Mouse (Mus musculus): ENCODE measurements around the gene Bpnt1. TPM values are rescaled to one million over a fixed set of nuclear protein-coding genes. Genes with fewer than 3 reads are reported as not detected.

The Bpnt1 gene
- polyA plus RNA-seq, 1 experiment from 2014 or later = 64.0 TPM

DNA sequence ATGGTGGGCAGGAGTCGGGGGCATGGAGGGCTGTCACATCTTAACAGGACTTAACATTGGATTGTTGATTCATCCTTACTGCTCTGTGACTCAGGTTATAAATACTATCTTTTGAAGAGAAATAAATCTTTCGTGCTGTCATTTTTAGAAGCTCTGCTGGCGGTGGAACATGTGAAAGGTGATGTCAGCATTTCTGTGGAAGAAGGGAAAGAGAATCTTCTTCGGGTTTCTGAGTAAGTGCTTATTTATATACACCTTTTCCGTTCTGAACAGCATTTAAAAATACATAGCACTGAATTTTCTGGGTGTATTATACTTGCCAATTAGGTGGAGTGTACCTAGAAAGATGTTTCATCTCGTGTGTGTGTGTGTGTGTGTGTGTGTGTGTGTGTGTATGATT lies 35.4 kb downstream of the Bpnt1 start:
- H3K36me3 ChIP-seq (ENCODE audit: control insufficient read depth, insufficient read depth, low read length) = peaks cover 10% of the 10 kb centered on the region
- H3K9me3 ChIP-seq (ENCODE audit: control insufficient read depth, low read length) = no peaks in the 10 kb centered on the region
- 73% methylated on average over 6 of the region's 6 CpGs for WGBS
- no peak overlapping the region for H3K27ac ChIP-seq (replicated peaks)
- no peak overlapping the region for H3K4me3 ChIP-seq (ENCODE audit: low read depth, low read length)
- no peaks in the 10 kb centered on the region for H3K4me1 ChIP-seq (replicated peaks; ENCODE audit: control insufficient read depth, insufficient read depth)
- no peak for TF ChIP-seq EP300 (optimal IDR thresholded peaks at IDR 0.05)
- no peak for TF ChIP-seq CTCF (IDR thresholded peaks at IDR 0.05; ENCODE audit: low read depth)
- H3K4me2 ChIP-seq (replicated peaks; ENCODE audit: low read depth) = no peak overlapping the region
- no peak for DNase-seq (ENCODE audit: low spot score)
- H3K27me3 ChIP-seq (ENCODE audit: control insufficient read depth, insufficient read depth, low read length) = no peaks in the 10 kb centered on the region
- no peak for ATAC-seq (ENCODE audit: low FRiP score, low TSS enrichment)
- no peak overlapping the region for H3K9ac ChIP-seq (ENCODE audit: low read length)

DNA sequence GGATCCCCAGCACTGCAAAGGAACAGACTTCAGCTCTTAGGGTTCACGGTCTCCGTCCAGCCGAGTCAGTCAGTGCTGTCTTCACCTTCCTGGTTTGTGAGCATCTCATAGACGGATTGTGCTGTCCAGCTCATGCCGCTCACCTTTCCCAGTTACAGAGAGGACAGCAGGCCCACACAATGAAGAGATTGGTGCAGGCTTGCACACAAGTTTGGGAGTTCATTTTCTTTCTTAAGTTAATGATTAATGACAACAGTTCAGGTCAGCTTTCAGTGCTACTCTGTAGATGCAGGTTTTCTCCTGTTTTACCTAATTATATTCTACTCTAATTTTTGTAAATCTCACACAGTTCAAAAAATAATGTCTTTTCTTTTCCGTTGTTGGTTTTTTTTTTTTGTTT lies 38.0 kb downstream of the Bpnt1 start:
- WGBS = 82% methylated on average over 6 of the region's 6 CpGs
- Histone ChIP-seq H3K9ac (ENCODE audit: low read length) (no peak overlapping the region), H3K36me3 (ENCODE audit: control insufficient read depth, insufficient read depth, low read length) (peaks cover 24% of the 10 kb centered on the region), H3K27me3 (ENCODE audit: control insufficient read depth, insufficient read depth, low read length) (no peaks in the 10 kb centered on the region), H3K27ac (replicated peaks) (no peak overlapping the region), H3K4me1 (replicated peaks; ENCODE audit: control insufficient read depth, insufficient read depth) (no peaks in the 10 kb centered on the region), H3K4me2 (replicated peaks; ENCODE audit: low read depth) (no peak overlapping the region), H3K4me3 (ENCODE audit: low read depth, low read length) (no peak overlapping the region), H3K9me3 (ENCODE audit: control insufficient read depth, low read length) (no peaks in the 10 kb centered on the region)
- TF ChIP-seq CTCF (IDR thresholded peaks at IDR 0.05; ENCODE audit: low read depth) = no peak
- TF ChIP-seq EP300 (optimal IDR thresholded peaks at IDR 0.05) = no peak
- ATAC-seq (ENCODE audit: low FRiP score, low TSS enrichment) = no peak
- DNase-seq (ENCODE audit: low spot score) = no peak

DNA sequence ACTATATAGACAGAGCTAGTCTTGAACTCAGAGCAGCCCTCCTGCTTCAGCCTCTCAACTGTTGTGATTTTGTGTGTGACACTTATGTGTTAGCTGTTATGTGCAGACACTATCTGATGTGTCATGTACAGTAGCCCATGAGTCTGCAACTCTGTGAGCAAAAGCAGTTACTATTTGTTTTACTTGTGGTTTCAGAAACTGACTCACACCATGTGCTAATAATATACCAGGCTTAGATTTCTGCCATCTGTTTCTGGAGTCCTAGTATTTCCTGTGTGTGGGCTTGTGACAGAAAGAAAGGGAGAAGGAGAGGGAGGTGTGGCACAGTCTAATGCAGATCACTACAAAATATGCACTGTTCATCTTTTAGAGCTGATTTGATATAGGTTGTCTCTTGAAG lies 44.4 kb downstream of the Bpnt1 start:
- H3K27ac ChIP-seq (replicated peaks) = no peak overlapping the region
- no peak overlapping the region for H3K9ac ChIP-seq (ENCODE audit: low read length)
- peaks cover 32% of the 10 kb centered on the region for H3K36me3 ChIP-seq (ENCODE audit: control insufficient read depth, insufficient read depth, low read length)
- TF ChIP-seq CTCF (IDR thresholded peaks at IDR 0.05; ENCODE audit: low read depth) (no peak), EP300 (optimal IDR thresholded peaks at IDR 0.05) (no peak)
- H3K27me3 ChIP-seq (ENCODE audit: control insufficient read depth, insufficient read depth, low read length) = no peaks in the 10 kb centered on the region
- ATAC-seq (ENCODE audit: low FRiP score, low TSS enrichment) (peak; percentile 82), DNase-seq (ENCODE audit: low spot score) (no peak)
- no peak overlapping the region for H3K4me3 ChIP-seq (ENCODE audit: low read depth, low read length)
- H3K4me2 ChIP-seq (replicated peaks; ENCODE audit: low read depth) = no peak overlapping the region
- H3K9me3 ChIP-seq (ENCODE audit: control insufficient read depth, low read length) = no peaks in the 10 kb centered on the region
- no peaks in the 10 kb centered on the region for H3K4me1 ChIP-seq (replicated peaks; ENCODE audit: control insufficient read depth, insufficient read depth)

DNA sequence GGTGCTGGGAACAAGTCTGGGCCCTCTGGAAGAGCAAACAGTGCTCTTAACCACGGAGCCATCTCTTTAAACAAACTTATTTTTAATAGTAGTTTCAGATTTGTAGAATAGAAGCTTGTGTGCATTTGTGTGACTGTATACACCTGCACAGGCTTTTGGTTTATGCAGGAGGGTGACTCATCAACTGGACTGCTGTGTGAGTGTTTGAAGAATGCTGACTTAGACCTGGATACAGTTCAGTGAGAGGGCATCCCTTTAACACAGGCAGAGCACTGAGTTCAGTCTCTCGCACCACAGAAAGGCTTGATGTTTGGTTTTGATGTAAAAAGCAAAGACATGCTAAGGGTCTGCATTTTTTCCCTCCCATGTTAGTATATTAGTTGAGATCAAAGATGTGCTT lies 45.5 kb downstream of the Bpnt1 start:
- Histone ChIP-seq H3K27me3 (ENCODE audit: control insufficient read depth, insufficient read depth, low read length) (no peaks in the 10 kb centered on the region), H3K4me3 (ENCODE audit: low read depth, low read length) (no peak overlapping the region), H3K4me1 (replicated peaks; ENCODE audit: control insufficient read depth, insufficient read depth) (no peaks in the 10 kb centered on the region), H3K36me3 (ENCODE audit: control insufficient read depth, insufficient read depth, low read length) (peaks cover 31% of the 10 kb centered on the region), H3K9me3 (ENCODE audit: control insufficient read depth, low read length) (no peaks in the 10 kb centered on the region), H3K4me2 (replicated peaks; ENCODE audit: low read depth) (no peak overlapping the region), H3K9ac (ENCODE audit: low read length) (no peak overlapping the region), H3K27ac (replicated peaks) (no peak overlapping the region)
- DNase-seq (ENCODE audit: low spot score) (no peak), ATAC-seq (ENCODE audit: low FRiP score, low TSS enrichment) (0 out of 2 replicates have a peak, but pooled peaks have one; percentile 64)
- WGBS = 74% methylated on average over 2 of the region's 2 CpGs
- TF ChIP-seq EP300 (optimal IDR thresholded peaks at IDR 0.05) = no peak
- TF ChIP-seq CTCF (IDR thresholded peaks at IDR 0.05; ENCODE audit: low read depth) = no peak

DNA sequence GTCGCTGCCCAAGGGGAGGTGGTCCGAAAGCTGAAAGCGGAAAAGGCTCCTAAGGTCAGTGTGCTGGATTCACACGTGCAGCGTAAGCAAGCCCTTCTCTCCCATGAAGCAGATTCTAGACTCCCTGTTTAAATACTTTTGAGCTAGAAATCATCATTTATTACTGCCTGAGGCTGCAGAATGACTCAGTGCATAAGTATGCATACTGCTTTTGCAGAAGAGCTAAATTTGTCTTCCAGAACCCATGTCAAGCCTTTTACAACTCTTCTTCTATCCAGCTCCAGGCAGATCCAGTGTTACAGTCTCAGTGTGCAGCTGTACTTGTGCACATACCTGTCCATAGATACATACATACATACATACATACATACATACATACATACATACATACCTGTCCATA lies 69.7 kb downstream of the Bpnt1 start:
- Histone ChIP-seq H3K9me3 (ENCODE audit: control insufficient read depth, low read length) (no peaks in the 10 kb centered on the region), H3K4me1 (replicated peaks; ENCODE audit: control insufficient read depth, insufficient read depth) (no peaks in the 10 kb centered on the region), H3K27me3 (ENCODE audit: control insufficient read depth, insufficient read depth, low read length) (no peaks in the 10 kb centered on the region), H3K36me3 (ENCODE audit: control insufficient read depth, insufficient read depth, low read length) (peaks cover 25% of the 10 kb centered on the region), H3K27ac (replicated peaks) (no peak overlapping the region), H3K9ac (ENCODE audit: low read length) (no peak overlapping the region), H3K4me3 (ENCODE audit: low read depth, low read length) (no peak overlapping the region), H3K4me2 (replicated peaks; ENCODE audit: low read depth) (no peak overlapping the region)
- DNase-seq (ENCODE audit: low spot score) (no peak), ATAC-seq (ENCODE audit: low FRiP score, low TSS enrichment) (no peak)
- TF ChIP-seq CTCF (IDR thresholded peaks at IDR 0.05; ENCODE audit: low read depth) = no peak
- no peak for TF ChIP-seq EP300 (optimal IDR thresholded peaks at IDR 0.05)
- WGBS = 87% methylated on average over 5 of the region's 5 CpGs

DNA sequence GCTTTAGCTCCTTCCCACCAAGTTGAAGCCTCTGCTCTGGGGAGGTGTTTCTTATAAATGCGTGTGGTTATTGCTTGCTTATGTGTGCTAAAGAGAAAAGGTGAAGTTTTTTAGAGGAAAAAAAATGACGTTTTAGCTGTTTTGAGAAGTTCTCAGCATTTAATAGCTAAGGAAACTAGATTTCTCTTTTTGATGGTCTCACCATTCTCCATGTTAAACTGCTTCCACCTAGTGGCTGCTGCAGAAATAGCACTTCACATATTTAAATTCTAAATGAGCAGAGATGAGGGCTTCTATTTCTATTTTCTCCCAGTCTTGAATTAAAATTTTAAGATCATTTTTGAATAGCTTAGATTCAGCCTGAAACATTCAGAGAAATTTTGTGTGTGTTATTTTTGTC lies 72.1 kb downstream of the Bpnt1 start:
- ATAC-seq (ENCODE audit: low FRiP score, low TSS enrichment) = no peak
- 34% methylated on average over 2 of the region's 2 CpGs for WGBS
- H3K36me3 ChIP-seq (ENCODE audit: control insufficient read depth, insufficient read depth, low read length) = peaks cover 31% of the 10 kb centered on the region

More for the DNA sequence above, 72.1 kb downstream of the Bpnt1 start:
- peak; percentile 79 for TF ChIP-seq CTCF (IDR thresholded peaks at IDR 0.05; ENCODE audit: low read depth)
- TF ChIP-seq EP300 (optimal IDR thresholded peaks at IDR 0.05) = no peak
- Histone ChIP-seq H3K27ac (replicated peaks) (no peak overlapping the region), H3K4me1 (replicated peaks; ENCODE audit: control insufficient read depth, insufficient read depth) (no peaks in the 10 kb centered on the region), H3K4me3 (ENCODE audit: low read depth, low read length) (no peak overlapping the region), H3K27me3 (ENCODE audit: control insufficient read depth, insufficient read depth, low read length) (no peaks in the 10 kb centered on the region), H3K9ac (ENCODE audit: low read length) (no peak overlapping the region), H3K9me3 (ENCODE audit: control insufficient read depth, low read length) (no peaks in the 10 kb centered on the region), H3K4me2 (replicated peaks; ENCODE audit: low read depth) (no peak overlapping the region)
- no peak for DNase-seq (ENCODE audit: low spot score)
